Mouse (Mus musculus) C2C12 (cell line): ENCODE measurements around the gene Frmd4a. TPM values are rescaled to one million over a fixed set of nuclear protein-coding genes. Genes with fewer than 3 reads are reported as not detected.

Experiments
- H3K27me3 ChIP-seq: one replicate; pipeline ENCODE4 v1.6.1; 2011; ENCODE audit not compliant: control insufficient read depth, insufficient read depth, insufficient read length
- H3K36me3 ChIP-seq: one replicate; pipeline ENCODE4 v1.6.1; 2011; ENCODE audit not compliant: control insufficient read depth, insufficient read depth
- H3K4me3 ChIP-seq: one replicate; pipeline ENCODE4 v1.5.1; 2011; ENCODE audit warnings: mild to moderate bottlenecking, control low read depth; ENCODE audit not compliant: poor library complexity, insufficient read depth, severe bottlenecking
- H3K79me2 ChIP-seq: one replicate; pipeline ENCODE4 v1.6.1; 2011; ENCODE audit not compliant: control insufficient read depth, insufficient read depth
- H3K79me3 ChIP-seq: one replicate; pipeline ENCODE4 v1.6.1; 2011; ENCODE audit warnings: low read depth, control low read depth
- H3ac ChIP-seq: one replicate; pipeline ENCODE3; 2011; ENCODE audit warnings: low read depth; ENCODE audit not compliant: control insufficient read depth, insufficient read length
- CEBPB ChIP-seq: IDR thresholded peaks from one replicate; pipeline ENCODE4 v1.6.1; 2011; ENCODE audit warnings: low read depth, mild to moderate bottlenecking, control low read depth, moderate library complexity
- CTCF ChIP-seq: IDR thresholded peaks from one replicate; pipeline ENCODE4 v1.5.1; 2011; ENCODE audit not compliant: control insufficient read depth, insufficient read depth, insufficient read length
- FOSL1 ChIP-seq: IDR thresholded peaks from one replicate; pipeline ENCODE4 v1.8.0; 2011; ENCODE audit warnings: mild to moderate bottlenecking, low read length; ENCODE audit not compliant: poor library complexity, insufficient read depth, severe bottlenecking
- MAX ChIP-seq: IDR thresholded peaks from one replicate; pipeline ENCODE4 v1.6.1; 2011; ENCODE audit warnings: mild to moderate bottlenecking, control low read depth
- MYOD1 ChIP-seq: IDR thresholded peaks from one replicate; pipeline ENCODE4 v1.6.1; 2011; ENCODE audit warnings: low read depth; ENCODE audit not compliant: control insufficient read depth, insufficient read length
- MYOG ChIP-seq: IDR thresholded peaks from one replicate; pipeline ENCODE4 v1.6.1; 2011; ENCODE audit not compliant: control insufficient read depth, insufficient read length; ENCODE audit errors: extremely low read depth
- USF1 ChIP-seq: IDR thresholded peaks from one replicate; pipeline ENCODE4 v1.6.1; 2011; ENCODE audit warnings: low read depth, mild to moderate bottlenecking, control low read depth, moderate library complexity
- polyA plus RNA-seq: library from polyadenylated mRNA; unstranded; fragments of >200 nt; fragmentation: generic; extraction: Trizol; gene quantifications from one replicate; pipeline ENCODE4 v1.2.1, GENCODE M21; 2012; ENCODE audit warnings: missing spikeins

The Frmd4a gene
- polyA plus RNA-seq, 1 experiment, result 32.7 TPM

GRCm38 (mm10) chr2:4144424-4144823 is 126.9 kb downstream of the Frmd4a start:
- no peak overlapping the region for H3ac ChIP-seq
- no peaks in the 10 kb centered on the region for H3K79me2 ChIP-seq
- H3K27me3 ChIP-seq, result peaks cover 47% of the 10 kb centered on the region
- no peaks in the 10 kb centered on the region for H3K79me3 ChIP-seq
- TF ChIP-seq MAX, result no peak
- TF ChIP-seq FOSL1, result no peak
- no peak for TF ChIP-seq MYOG
- TF ChIP-seq USF1, result no peak
- no peak for TF ChIP-seq MYOD1
- TF ChIP-seq CEBPB, result no peak
- no peak for TF ChIP-seq CTCF
- no peak overlapping the region for H3K4me3 ChIP-seq
- no peaks in the 10 kb centered on the region for H3K36me3 ChIP-seq

GRCm38 (mm10) chr2:4152521-4153040 is 135.1 kb downstream of the Frmd4a start:
- H3K4me3 ChIP-seq, result no peak overlapping the region
- no peaks in the 10 kb centered on the region for H3K79me3 ChIP-seq
- peaks cover 49% of the 10 kb centered on the region for H3K27me3 ChIP-seq
- H3K36me3 ChIP-seq, result no peaks in the 10 kb centered on the region
- H3ac ChIP-seq, result no peak overlapping the region
- H3K79me2 ChIP-seq, result no peaks in the 10 kb centered on the region
- TF ChIP-seq MYOD1 (no peak), MYOG (no peak), MAX (no peak), FOSL1 (no peak), USF1 (no peak), CTCF (no peak), CEBPB (no peak)

GRCm38 (mm10) chr2:4153131-4153631 is 135.7 kb downstream of the Frmd4a start:
- no peaks in the 10 kb centered on the region for H3K79me3 ChIP-seq
- H3K27me3 ChIP-seq, result peaks cover 51% of the 10 kb centered on the region
- H3K4me3 ChIP-seq, result no peak overlapping the region
- H3ac ChIP-seq, result no peak overlapping the region
- H3K79me2 ChIP-seq, result no peaks in the 10 kb centered on the region
- no peaks in the 10 kb centered on the region for H3K36me3 ChIP-seq
- no peak for TF ChIP-seq CEBPB
- no peak for TF ChIP-seq USF1
- no peak for TF ChIP-seq MYOG
- no peak for TF ChIP-seq FOSL1
- TF ChIP-seq CTCF, result no peak
- TF ChIP-seq MAX, result no peak
- no peak for TF ChIP-seq MYOD1

GRCm38 (mm10) chr2:4154036-4154653 is 136.6 kb downstream of the Frmd4a start:
- Histone ChIP-seq H3K79me3 (no peaks in the 10 kb centered on the region), H3K36me3 (no peaks in the 10 kb centered on the region), H3K79me2 (no peaks in the 10 kb centered on the region), H3K27me3 (peaks cover 51% of the 10 kb centered on the region), H3K4me3 (no peak overlapping the region), H3ac (no peak overlapping the region)
- no peak for TF ChIP-seq CEBPB
- TF ChIP-seq USF1, result no peak
- no peak for TF ChIP-seq MYOG
- no peak for TF ChIP-seq FOSL1
- TF ChIP-seq CTCF, result no peak
- TF ChIP-seq MYOD1, result no peak
- no peak for TF ChIP-seq MAX

- no peak for TF ChIP-seq MYOG
- no peak for TF ChIP-seq CTCF
- no peak for TF ChIP-seq USF1
Observed at GRCm38 (mm10) chr2:4154654-4155047, 137.1 kb downstream of the Frmd4a start.

GRCm38 (mm10) chr2:4155406-4155805 is 137.9 kb downstream of the Frmd4a start:
- Histone ChIP-seq H3K79me3 (no peaks in the 10 kb centered on the region), H3K36me3 (no peaks in the 10 kb centered on the region), H3K4me3 (no peak overlapping the region), H3K27me3 (peaks cover 48% of the 10 kb centered on the region), H3K79me2 (no peaks in the 10 kb centered on the region), H3ac (no peak overlapping the region)
- TF ChIP-seq CTCF, result no peak
- TF ChIP-seq MAX, result no peak
- TF ChIP-seq USF1, result no peak
- TF ChIP-seq MYOG, result no peak
- TF ChIP-seq FOSL1, result no peak
- no peak for TF ChIP-seq MYOD1

More at GRCm38 (mm10) chr2:4154654-4155047, 137.1 kb downstream of the Frmd4a start:
- H3ac ChIP-seq, result no peak overlapping the region
- no peaks in the 10 kb centered on the region for H3K79me2 ChIP-seq
- H3K4me3 ChIP-seq, result no peak overlapping the region
- no peaks in the 10 kb centered on the region for H3K79me3 ChIP-seq
- H3K27me3 ChIP-seq, result peaks cover 51% of the 10 kb centered on the region
- H3K36me3 ChIP-seq, result no peaks in the 10 kb centered on the region
